Mouse (Mus musculus): Measurements from ENCODE around the gene Frem1. TPM values are rescaled to one million over a fixed set of nuclear protein-coding genes. Genes with fewer than 3 reads are reported as not detected.

Gene Frem1
- polyA plus RNA-seq, 2 experiments = 12.8 to 16.6 TPM

- no peak overlapping the region for H3K9ac ChIP-seq (ENCODE audit: low read depth, low read length, severe bottlenecking)
These were observed 2.9 kb downstream of the Frem1 start for GRCm38 (mm10) chr4:83049288-83049687.

DNA sequence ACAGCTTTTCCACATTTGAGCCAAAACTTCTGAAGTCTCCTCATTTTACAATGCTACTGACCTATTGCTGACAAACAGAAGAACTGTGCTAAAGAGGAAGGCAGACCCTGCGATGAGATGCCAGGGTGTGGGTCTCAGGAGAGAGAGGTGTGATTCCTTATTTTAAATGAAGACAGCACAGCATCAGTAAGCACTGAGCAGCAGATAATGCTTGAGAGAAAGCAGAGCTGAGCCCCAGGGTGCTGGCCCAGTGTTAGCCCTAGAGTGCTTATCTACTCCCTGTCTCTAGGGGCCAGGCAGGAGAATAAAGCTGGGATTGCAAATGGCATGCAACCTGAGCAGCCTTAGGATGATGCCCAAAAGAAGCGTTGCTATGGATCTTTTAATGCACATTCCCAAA, 3.6 kb downstream of the Frem1 start:
- Histone ChIP-seq H3K27ac (replicated peaks; ENCODE audit: low read depth, low read length) (no peak overlapping the region), H3K4me2 (replicated peaks; ENCODE audit: low read depth, low read length, severe bottlenecking) (no peak overlapping the region), H3K4me3 (replicated peaks; ENCODE audit: low read length) (no peak overlapping the region; the same call in 1 of the 2 replicates), H3K27me3 (ENCODE audit: control insufficient read depth, insufficient read depth, low read length) (no peaks in the 10 kb centered on the region), H3K36me3 (ENCODE audit: control insufficient read depth, insufficient read depth, low read length) (no peaks in the 10 kb centered on the region), H3K9me3 (ENCODE audit: control insufficient read depth, low read length) (no peaks in the 10 kb centered on the region), H3K9ac (ENCODE audit: low read depth, low read length, severe bottlenecking) (no peak overlapping the region), H3K4me1 (ENCODE audit: control insufficient read depth, insufficient read depth, low read length) (peaks cover 41% of the 10 kb centered on the region)
- 35% methylated on average over 2 of the region's 2 CpGs for WGBS
- ATAC-seq (ENCODE audit: low FRiP score, low read depth) (no peak), DNase-seq (ENCODE audit: low spot score) (no peak)
- no peak for TF ChIP-seq POLR2A (IDR thresholded peaks at IDR 0.05; ENCODE audit: borderline replicate concordance, extremely low read depth, insufficient read depth, insufficient read length)

More at GRCm38 (mm10) chr4:83049288-83049687, 2.9 kb downstream of the Frem1 start:
- no peak for ATAC-seq (ENCODE audit: low FRiP score, low read depth)
- Histone ChIP-seq H3K36me3 (ENCODE audit: control insufficient read depth, insufficient read depth, low read length) (no peaks in the 10 kb centered on the region), H3K4me3 (replicated peaks; ENCODE audit: low read length) (no peak overlapping the region), H3K27ac (replicated peaks; ENCODE audit: low read depth, low read length) (no peak overlapping the region), H3K27me3 (ENCODE audit: control insufficient read depth, insufficient read depth, low read length) (no peaks in the 10 kb centered on the region), H3K4me1 (ENCODE audit: control insufficient read depth, insufficient read depth, low read length) (peaks cover 41% of the 10 kb centered on the region), H3K4me2 (replicated peaks; ENCODE audit: low read depth, low read length, severe bottlenecking) (no peak overlapping the region), H3K9me3 (ENCODE audit: control insufficient read depth, low read length) (no peaks in the 10 kb centered on the region)
- no peak for TF ChIP-seq POLR2A (IDR thresholded peaks at IDR 0.05; ENCODE audit: borderline replicate concordance, extremely low read depth, insufficient read depth, insufficient read length)
- WGBS = 35% methylated on average over 3 of the region's 3 CpGs
- no peak for DNase-seq (ENCODE audit: low spot score)

DNA sequence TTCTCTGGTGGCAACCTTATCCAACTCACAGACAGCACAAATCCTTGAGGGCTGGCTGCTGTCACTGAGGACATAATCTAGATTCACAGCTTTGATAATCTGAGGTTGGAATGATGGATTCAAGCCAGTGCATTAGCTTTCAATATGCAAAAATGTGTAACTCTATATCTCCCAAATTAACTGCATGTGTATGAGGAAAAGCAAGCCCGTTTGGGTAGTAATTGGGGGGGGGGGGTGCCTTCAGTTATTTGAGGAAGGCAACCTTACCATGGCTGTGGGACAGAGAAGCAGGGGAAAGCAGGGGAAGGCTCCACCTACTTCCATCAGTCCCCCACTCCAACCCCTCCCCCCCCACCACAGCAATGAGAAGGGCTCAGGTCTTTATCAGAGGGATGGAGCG, 5.3 kb downstream of the Frem1 start:
- no peak overlapping the region for H3K9ac ChIP-seq (ENCODE audit: low read depth, low read length, severe bottlenecking)
- H3K4me2 ChIP-seq (replicated peaks; ENCODE audit: low read depth, low read length, severe bottlenecking) = no peak overlapping the region
- H3K9me3 ChIP-seq (ENCODE audit: control insufficient read depth, low read length) = no peaks in the 10 kb centered on the region
- 29% methylated on average over 2 of the region's 2 CpGs for WGBS
- no peaks in the 10 kb centered on the region for H3K27me3 ChIP-seq (ENCODE audit: control insufficient read depth, insufficient read depth, low read length)
- no peaks in the 10 kb centered on the region for H3K36me3 ChIP-seq (ENCODE audit: control insufficient read depth, insufficient read depth, low read length)
- no peak overlapping the region for H3K27ac ChIP-seq (replicated peaks; ENCODE audit: low read depth, low read length)
- ATAC-seq (ENCODE audit: low FRiP score, low read depth) (no peak), DNase-seq (ENCODE audit: low spot score) (no peak)
- no peak overlapping the region for H3K4me3 ChIP-seq (replicated peaks; ENCODE audit: low read length)
- peaks cover 39% of the 10 kb centered on the region for H3K4me1 ChIP-seq (ENCODE audit: control insufficient read depth, insufficient read depth, low read length)
- TF ChIP-seq POLR2A (IDR thresholded peaks at IDR 0.05; ENCODE audit: borderline replicate concordance, extremely low read depth, insufficient read depth, insufficient read length) = no peak

DNA sequence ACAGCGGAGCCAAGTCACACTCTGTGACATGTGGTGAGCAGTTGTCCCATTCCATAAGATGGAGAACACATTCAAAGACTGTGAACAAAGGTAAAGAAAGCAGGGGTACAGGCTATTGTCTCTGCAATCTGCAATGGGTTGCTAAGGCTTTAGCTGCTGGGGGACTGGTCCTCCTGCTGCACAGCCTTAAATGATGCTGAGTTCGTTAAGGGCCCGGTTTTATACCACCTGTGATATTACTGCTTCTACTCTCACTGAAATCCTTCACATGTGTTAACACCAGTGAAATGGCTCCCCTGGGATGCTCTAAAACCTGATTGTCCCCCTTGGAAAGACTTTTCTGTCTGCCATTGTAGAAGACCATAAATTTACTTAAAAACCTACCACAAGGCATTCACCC, 6.1 kb downstream of the Frem1 start:
- Histone ChIP-seq H3K36me3 (ENCODE audit: control insufficient read depth, insufficient read depth, low read length) (no peaks in the 10 kb centered on the region), H3K9ac (ENCODE audit: low read depth, low read length, severe bottlenecking) (no peak overlapping the region), H3K9me3 (ENCODE audit: control insufficient read depth, low read length) (no peaks in the 10 kb centered on the region), H3K27me3 (ENCODE audit: control insufficient read depth, insufficient read depth, low read length) (no peaks in the 10 kb centered on the region), H3K4me2 (replicated peaks; ENCODE audit: low read depth, low read length, severe bottlenecking) (no peak overlapping the region), H3K4me3 (replicated peaks; ENCODE audit: low read length) (no peak overlapping the region), H3K27ac (replicated peaks; ENCODE audit: low read depth, low read length) (no peak overlapping the region), H3K4me1 (ENCODE audit: control insufficient read depth, insufficient read depth, low read length) (peaks cover 39% of the 10 kb centered on the region)
- ATAC-seq (ENCODE audit: low FRiP score, low read depth) = no peak
- no peak for DNase-seq (ENCODE audit: low spot score)
- no peak for TF ChIP-seq POLR2A (IDR thresholded peaks at IDR 0.05; ENCODE audit: borderline replicate concordance, extremely low read depth, insufficient read depth, insufficient read length)
- WGBS = 38% methylated on average over 3 of the region's 3 CpGs

DNA sequence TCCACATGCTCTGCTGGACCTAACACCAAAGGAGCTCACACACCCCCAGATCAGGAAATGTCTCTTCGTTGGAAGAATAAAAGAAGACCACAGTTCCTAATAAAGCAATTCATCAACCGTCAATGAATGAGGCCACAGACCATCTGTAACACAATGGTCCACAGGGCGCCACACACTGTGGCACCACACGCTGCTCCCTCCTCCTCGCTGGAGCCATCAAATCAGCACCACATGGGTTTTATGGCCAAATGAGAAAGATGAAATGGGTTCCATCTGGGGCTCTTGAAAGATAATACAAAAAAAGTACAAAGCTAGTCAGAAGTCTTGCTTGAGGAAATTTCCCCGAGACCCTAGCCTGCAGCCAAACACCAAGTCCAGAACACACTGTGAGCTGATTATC, 6.9 kb downstream of the Frem1 start:
- no peaks in the 10 kb centered on the region for H3K36me3 ChIP-seq (ENCODE audit: control insufficient read depth, insufficient read depth, low read length)
- no peak overlapping the region for H3K4me3 ChIP-seq (replicated peaks; ENCODE audit: low read length)
- no peak overlapping the region for H3K27ac ChIP-seq (replicated peaks; ENCODE audit: low read depth, low read length)
- no peak overlapping the region for H3K9ac ChIP-seq (ENCODE audit: low read depth, low read length, severe bottlenecking)
- H3K4me2 ChIP-seq (replicated peaks; ENCODE audit: low read depth, low read length, severe bottlenecking) = no peak overlapping the region
- H3K4me1 ChIP-seq (ENCODE audit: control insufficient read depth, insufficient read depth, low read length) = peaks cover 41% of the 10 kb centered on the region
- 32% methylated on average over 6 of the region's 6 CpGs for WGBS
- ATAC-seq (ENCODE audit: low FRiP score, low read depth) (no peak), DNase-seq (ENCODE audit: low spot score) (peak; percentile 52)
- no peaks in the 10 kb centered on the region for H3K9me3 ChIP-seq (ENCODE audit: control insufficient read depth, low read length)
- TF ChIP-seq POLR2A (IDR thresholded peaks at IDR 0.05; ENCODE audit: borderline replicate concordance, extremely low read depth, insufficient read depth, insufficient read length) = no peak
- no peaks in the 10 kb centered on the region for H3K27me3 ChIP-seq (ENCODE audit: control insufficient read depth, insufficient read depth, low read length)

GRCm38 (mm10) chr4:83040780-83041179, 11.4 kb downstream of the Frem1 start:
- H3K9ac ChIP-seq (ENCODE audit: low read depth, low read length, severe bottlenecking) = no peak overlapping the region
- H3K4me3 ChIP-seq (replicated peaks; ENCODE audit: low read length) = no peak overlapping the region
- no peak overlapping the region for H3K27ac ChIP-seq (replicated peaks; ENCODE audit: low read depth, low read length)
- H3K4me2 ChIP-seq (replicated peaks; ENCODE audit: low read depth, low read length, severe bottlenecking) = no peak overlapping the region
- H3K27me3 ChIP-seq (ENCODE audit: control insufficient read depth, insufficient read depth, low read length) = no peaks in the 10 kb centered on the region
- ATAC-seq (ENCODE audit: low FRiP score, low read depth) (peak; percentile 86), DNase-seq (ENCODE audit: low spot score) (peak; percentile 64)
- H3K9me3 ChIP-seq (ENCODE audit: control insufficient read depth, low read length) = no peaks in the 10 kb centered on the region
- H3K36me3 ChIP-seq (ENCODE audit: control insufficient read depth, insufficient read depth, low read length) = no peaks in the 10 kb centered on the region
- H3K4me1 ChIP-seq (ENCODE audit: control insufficient read depth, insufficient read depth, low read length) = peaks cover 12% of the 10 kb centered on the region; the same call in 1 of the 2 replicates
- no peak for TF ChIP-seq POLR2A (IDR thresholded peaks at IDR 0.05; ENCODE audit: borderline replicate concordance, extremely low read depth, insufficient read depth, insufficient read length)
- WGBS = 31% methylated on average over 3 of the region's 3 CpGs

Measured in limb, embryonic 14.5 days (tissue).